Mouse (Mus musculus) bone marrow macrophage, adult 2 months (primary cell): ENCODE data around the gene Thap7. TPM values are rescaled to one million over a fixed set of nuclear protein-coding genes. Genes with fewer than 3 reads are reported as not detected.

Experiments used
- H3K27ac ChIP-seq: 2 replicates; pipeline ENCODE4 v1.5.1; 2012; ENCODE audit warnings: low read depth, low read length; ENCODE audit not compliant: insufficient read depth
- H3K4me1 ChIP-seq: 2 replicates; pipeline ENCODE4 v1.6.1; 2012; ENCODE audit warnings: low read length; ENCODE audit not compliant: control insufficient read depth, insufficient read depth
- H3K4me3 ChIP-seq: 2 replicates; pipeline ENCODE4 v1.5.1; 2012; ENCODE audit warnings: mild to moderate bottlenecking, low read length, moderate library complexity; ENCODE audit not compliant: insufficient read depth
- CTCF ChIP-seq: IDR thresholded peaks from 2 replicates; pipeline ENCODE4 v1.5.1; 2012; ENCODE audit warnings: low read depth, mild to moderate bottlenecking, low read length, moderate library complexity
- POLR2A ChIP-seq: IDR thresholded peaks from 2 replicates; pipeline ENCODE4 v1.6.1; 2012; ENCODE audit warnings: mild to moderate bottlenecking, low read depth, low read length, borderline replicate concordance
- polyA plus RNA-seq: library from polyadenylated mRNA; stranded (reverse); fragments of >200 nt; gene quantifications from 2 replicates; pipeline ENCODE4 v1.2.4, GENCODE M21; 2012; ENCODE audit not compliant: missing spikeins, insufficient read depth, insufficient read length

Thap7 gene
- 23.2 and 25.5 TPM in 2 replicates for polyA plus RNA-seq

DNA sequence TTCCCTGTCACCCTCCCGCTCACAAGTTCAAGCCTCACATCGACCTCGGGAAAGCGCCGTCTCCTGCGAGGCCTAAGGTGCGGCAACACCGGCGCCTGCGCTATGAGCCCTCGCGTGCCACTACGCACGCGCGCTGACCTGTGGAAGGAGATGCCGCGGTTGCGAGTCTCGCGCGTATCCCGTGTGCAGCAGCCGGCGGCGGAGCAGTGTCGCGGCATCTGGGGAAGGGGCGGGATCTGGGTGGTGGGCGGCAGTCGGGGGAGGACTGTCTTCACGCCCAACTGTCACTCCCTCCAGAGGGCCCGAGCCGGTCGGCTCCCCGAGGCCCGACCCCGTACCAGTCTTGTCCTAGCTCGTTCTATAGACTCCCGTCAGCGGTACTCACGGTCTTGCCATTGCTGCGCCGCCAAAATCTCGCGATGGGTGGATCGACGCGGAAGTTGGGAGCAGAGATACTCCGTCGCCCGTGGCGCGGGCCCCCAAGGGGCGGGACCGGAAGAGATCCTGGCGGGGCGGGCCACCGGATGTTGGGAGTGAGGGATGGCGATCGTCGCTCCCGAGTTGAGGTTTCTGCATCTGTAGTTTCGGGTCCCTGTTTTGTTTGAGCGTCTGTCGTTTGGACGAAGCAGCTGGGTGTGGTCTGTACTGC, at the start of gene Thap7:
Thap7 (minus strand) TSS at position 497 of the 649 bp plus-strand sequence.
- peak within 1 kb of the TSS; percentile 94 for H3K4me3 ChIP-seq
- H3K27ac ChIP-seq, result peak within 1 kb of the TSS; percentile 79
- H3K4me1 ChIP-seq, result peaks cover 5% of the 10 kb centered on the region; the same call in 1 of the 2 replicates
- TF ChIP-seq CTCF, result no peak
- no peak for TF ChIP-seq POLR2A

DNA sequence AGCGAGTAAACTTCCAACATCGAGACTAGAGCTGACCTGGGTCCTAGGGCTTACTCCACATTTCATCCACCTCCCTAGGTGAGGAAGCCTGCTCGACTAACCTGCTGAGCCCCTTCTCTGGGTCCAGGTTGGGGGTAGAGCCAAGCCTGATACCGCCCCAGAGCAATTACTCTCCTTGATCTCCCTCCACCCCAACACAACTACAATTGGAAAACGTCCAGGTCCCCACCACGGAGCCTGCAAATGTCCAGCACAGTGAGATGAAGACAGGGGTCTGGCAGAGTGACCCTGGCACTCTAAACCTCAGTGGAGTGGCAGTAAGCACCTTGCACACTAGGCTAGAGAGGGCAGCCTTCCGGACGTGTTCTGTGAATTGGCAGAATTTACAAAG, 45.9 kb upstream of the Thap7 start:
- TF ChIP-seq CTCF, result no peak
- TF ChIP-seq POLR2A, result no peak
- Histone ChIP-seq H3K4me3 (peak overlapping the region; percentile 67), H3K4me1 (peaks cover 2% of the 10 kb centered on the region; the same call in 1 of the 2 replicates), H3K27ac (no peak overlapping the region)

DNA sequence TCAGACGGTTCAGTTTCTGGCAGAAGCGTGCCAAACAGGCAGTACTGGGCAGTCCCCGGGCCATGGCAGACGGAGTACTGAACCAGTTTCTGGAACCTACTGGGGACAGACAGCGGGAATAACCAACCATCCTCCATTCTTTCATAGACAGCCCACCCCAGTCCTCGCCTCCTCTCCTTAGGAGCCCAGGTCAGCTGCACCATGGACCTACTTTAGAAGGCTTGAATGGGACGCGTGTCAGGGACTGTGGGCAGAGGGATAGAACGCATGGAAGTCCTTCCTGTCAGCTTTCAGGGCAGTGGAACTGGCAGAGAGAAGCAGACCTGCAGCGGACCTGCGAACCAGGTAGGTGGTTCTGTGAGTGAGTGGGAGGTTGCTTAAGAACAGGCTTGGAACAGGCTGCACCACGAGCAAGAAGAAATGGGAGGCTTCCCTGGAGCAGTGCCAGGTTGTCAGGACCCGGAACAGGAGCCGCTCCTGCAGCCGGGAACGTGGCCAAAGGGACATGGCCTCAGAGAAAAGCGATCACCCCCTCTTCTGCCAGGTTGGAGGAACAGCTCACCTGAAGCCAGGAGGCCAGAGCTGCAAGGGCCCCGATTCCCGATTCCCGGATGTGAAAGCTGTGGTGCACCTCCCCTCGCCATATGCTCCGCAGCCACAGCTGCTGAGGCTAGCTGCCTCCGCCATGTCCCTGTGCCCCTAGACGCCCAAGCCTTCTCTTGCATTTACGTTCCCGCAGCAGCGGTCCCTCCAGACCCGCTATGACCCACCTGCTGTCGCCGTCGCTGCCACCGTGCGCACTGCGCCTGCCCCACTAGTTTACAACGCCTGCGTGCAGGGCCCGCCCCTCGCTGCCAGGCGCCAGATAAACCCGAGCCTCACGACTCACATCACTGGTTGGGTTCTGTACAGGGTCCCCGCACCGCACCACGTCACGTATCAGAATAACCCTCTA, 45.2 kb upstream of the Thap7 start:
- Histone ChIP-seq H3K4me3 (peak overlapping the region; percentile 67), H3K4me1 (peaks cover 2% of the 10 kb centered on the region; the same call in 1 of the 2 replicates), H3K27ac (no peak overlapping the region)
- no peak for TF ChIP-seq POLR2A
- TF ChIP-seq CTCF, result no peak

GRCm38 (mm10) chr16:17566186-17566585, 35.2 kb upstream of the Thap7 start:
- Histone ChIP-seq H3K4me1 (peaks cover 6% of the 10 kb centered on the region), H3K4me3 (no peak overlapping the region), H3K27ac (no peak overlapping the region)
- TF ChIP-seq POLR2A, result no peak
- no peak for TF ChIP-seq CTCF

- no peak for TF ChIP-seq POLR2A
- H3K4me1 ChIP-seq, result peaks cover 6% of the 10 kb centered on the region
- no peak overlapping the region for H3K27ac ChIP-seq
- no peak overlapping the region for H3K4me3 ChIP-seq
These were observed 33.8 kb upstream of the Thap7 start for GRCm38 (mm10) chr16:17564771-17565170.

DNA sequence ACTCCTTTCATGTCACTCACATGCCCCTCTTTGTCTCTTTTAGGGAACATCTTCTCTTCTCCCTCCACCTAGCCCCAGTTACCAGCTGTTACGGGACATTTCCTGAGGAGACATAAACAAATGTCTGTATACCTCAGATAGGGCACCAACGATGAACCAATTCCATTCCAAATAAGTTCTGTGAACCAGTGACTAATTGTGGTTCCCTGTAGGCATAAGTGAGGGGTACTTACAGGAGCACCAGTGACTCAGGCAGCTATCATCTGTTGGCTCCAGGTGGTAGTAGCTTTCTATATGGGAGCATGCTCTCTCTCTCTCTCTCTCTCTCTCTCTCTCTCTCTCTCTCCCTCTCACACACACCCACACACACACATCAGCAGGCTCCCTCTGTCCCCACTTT, 33.3 kb upstream of the Thap7 start:
- TF ChIP-seq CTCF (no peak), POLR2A (no peak)
- Histone ChIP-seq H3K4me1 (peaks cover 6% of the 10 kb centered on the region), H3K27ac (no peak overlapping the region), H3K4me3 (no peak overlapping the region)

DNA sequence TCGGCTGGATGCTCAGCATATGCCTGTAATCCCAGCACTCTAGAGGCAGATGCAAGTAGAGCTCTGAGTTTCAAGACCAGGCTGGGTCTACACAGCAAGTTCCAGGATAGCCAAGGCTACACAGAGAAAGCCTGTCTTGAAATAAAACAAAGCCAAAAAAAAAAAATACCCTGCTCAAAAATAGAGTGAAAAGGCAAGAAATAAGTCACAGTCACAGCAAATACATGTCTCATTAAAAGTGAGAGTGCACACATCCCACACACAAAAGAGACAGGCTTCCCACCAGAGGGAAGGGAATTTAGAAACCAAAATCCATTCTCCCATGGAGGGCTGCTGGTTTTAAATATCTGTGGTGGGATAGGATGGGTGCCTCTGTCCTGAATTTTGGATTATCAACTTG, 32.6 kb upstream of the Thap7 start:
- H3K4me1 ChIP-seq, result peaks cover 13% of the 10 kb centered on the region
- no peak overlapping the region for H3K27ac ChIP-seq
- TF ChIP-seq CTCF (no peak), POLR2A (no peak)
- H3K4me3 ChIP-seq, result no peak overlapping the region

DNA sequence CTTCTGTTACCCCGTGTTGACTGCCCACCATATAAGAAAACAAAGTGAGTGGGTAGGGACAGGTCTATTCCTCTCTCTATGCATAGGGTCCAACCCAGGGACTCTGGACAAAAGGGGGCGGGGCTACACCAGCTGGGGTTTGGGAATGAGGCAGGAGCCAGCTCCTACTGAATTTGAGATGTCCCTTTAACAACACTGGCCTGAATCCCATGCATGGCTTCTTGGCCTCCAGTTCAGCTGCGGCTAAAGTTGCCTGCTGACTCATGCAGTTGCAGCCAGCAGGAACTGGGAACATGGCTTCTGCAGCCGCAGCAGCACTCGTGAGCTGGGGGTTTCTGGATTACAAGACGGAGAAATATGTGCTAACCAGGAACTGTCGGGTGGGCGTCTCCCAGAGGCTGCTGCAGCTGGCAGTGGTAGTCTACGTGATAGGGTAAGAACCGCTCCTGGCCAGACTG, 30.8 kb upstream of the Thap7 start, which contains the start of gene P2rx6:
P2rx6 (plus strand) TSS at position 135 of the 458 bp plus-strand sequence.
- no peak within 1 kb of the TSS for H3K27ac ChIP-seq
- TF ChIP-seq CTCF (no peak), POLR2A (no peak)
- H3K4me1 ChIP-seq, result peaks cover 20% of the 10 kb centered on the region
- H3K4me3 ChIP-seq, result no peak within 1 kb of the TSS

DNA sequence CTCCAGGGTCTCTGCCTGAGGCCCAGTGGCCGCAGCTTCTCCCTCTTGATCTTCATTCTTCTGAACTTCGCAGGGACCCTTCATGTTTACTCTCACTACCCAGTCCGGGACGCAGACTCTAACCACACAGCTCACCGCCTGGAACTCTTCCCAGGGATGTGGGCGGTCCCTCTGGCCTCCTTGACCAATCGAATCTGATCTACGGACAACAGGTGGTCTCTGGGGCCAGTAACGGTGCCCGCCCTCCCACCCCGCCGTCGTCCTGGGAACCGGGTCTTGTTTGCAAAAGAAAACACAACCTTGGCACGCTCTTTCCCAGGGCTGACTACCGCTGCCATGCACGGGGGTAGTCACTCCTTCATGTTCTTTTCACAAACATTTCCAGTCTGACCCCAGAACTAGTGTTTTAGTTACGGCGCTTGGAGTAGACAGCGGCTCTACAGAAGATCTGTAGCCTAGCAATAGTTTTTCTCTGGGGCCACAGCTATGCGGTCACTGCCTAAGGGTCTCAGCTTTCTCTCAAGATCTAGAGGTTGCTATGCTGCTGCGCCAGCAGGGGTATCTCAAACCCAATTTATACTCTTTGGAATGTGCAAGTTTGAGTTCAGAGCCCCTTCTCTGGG, 30.3 kb upstream of the Thap7 start, which contains the start of gene Lrrc74b:
Lrrc74b (minus strand) TSS at position 120 of the 623 bp plus-strand sequence.
- H3K27ac ChIP-seq, result no peak within 1 kb of the TSS
- H3K4me1 ChIP-seq, result peaks cover 22% of the 10 kb centered on the region
- no peak for TF ChIP-seq CTCF
- no peak for TF ChIP-seq POLR2A
- H3K4me3 ChIP-seq, result no peak within 1 kb of the TSS
